Mouse (Mus musculus) midbrain, embryonic 10.5 days (tissue): ENCODE data around the gene Hoxd3. TPM values are rescaled to one million over a fixed set of nuclear protein-coding genes. Genes with fewer than 3 reads are reported as not detected.

ENCODE experiments used
- DNase-seq: peaks from one replicate; pipeline ENCODE4 v3.0.0-alpha.2; 2017; ENCODE audit warnings: low spot score
- H3K27ac ChIP-seq: fragments of 300-500 bp; sonication (generic); replicated peaks from 2 replicates; pipeline ENCODE4 v1.5.1; 2016; ENCODE audit warnings: mild to moderate bottlenecking
- H3K27me3 ChIP-seq: fragments of 300-500 bp; sonication (generic); 2 replicates; pipeline ENCODE4 v1.6.1; 2016; ENCODE audit warnings: low read depth, mild to moderate bottlenecking; ENCODE audit not compliant: poor library complexity, severe bottlenecking
- H3K36me3 ChIP-seq: fragments of 300-500 bp; sonication (generic); 2 replicates; pipeline ENCODE4 v1.6.1; 2016; ENCODE audit warnings: mild to moderate bottlenecking, moderate library complexity
- H3K4me1 ChIP-seq: fragments of 300-500 bp; sonication (generic); 2 replicates; pipeline ENCODE4 v1.6.1; 2016
- H3K4me3 ChIP-seq: fragments of 300-500 bp; sonication (generic); 2 replicates; pipeline ENCODE4 v1.5.1; 2016; ENCODE audit warnings: mild to moderate bottlenecking, moderate library complexity
- H3K9me3 ChIP-seq: fragments of 300-500 bp; sonication (generic); replicated peaks from 2 replicates; pipeline ENCODE4 v1.6.1; 2016; ENCODE audit warnings: mild to moderate bottlenecking
- WGBS: fragments of 180-500 bp; shearing (Covaris S2); methylation state at CpG from one replicate; pipeline ENCODE4 v1.1.7; 2016; 5-methylcytosine and 5-hydroxymethylcytosine counted together
- polyA plus RNA-seq: library from polyadenylated mRNA; unstranded; fragments of >200 nt; fragmentation: Nextera tagmentation; extraction: Ambion mirVana; gene quantifications from 2 replicates; pipeline ENCODE4 v1.2.1, GENCODE M21; 2016

The Hoxd3 gene
- polyA plus RNA-seq, 1 experiment from 2014 or later = 0.06 TPM

DNA sequence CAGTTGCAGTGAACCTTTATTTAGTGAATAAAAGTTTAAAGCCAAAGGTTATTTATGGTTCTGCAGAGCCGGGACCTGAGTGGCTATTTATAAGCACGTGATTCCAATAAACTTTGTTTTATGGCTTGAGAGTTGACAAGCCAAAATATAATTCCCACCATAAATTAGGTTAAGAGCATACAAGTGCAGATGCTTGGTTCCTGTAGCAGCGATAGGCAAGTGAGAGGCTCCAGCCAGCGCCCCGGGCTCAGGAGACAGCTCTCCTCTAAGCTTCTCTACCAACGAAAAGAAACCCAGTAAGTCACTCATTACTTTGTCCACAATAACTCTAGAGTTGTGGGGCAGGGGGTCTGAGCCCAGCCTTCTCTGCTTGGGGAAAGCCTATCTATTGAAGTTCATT lies 10.2 kb downstream of the Hoxd3 start:
- no peaks in the 10 kb centered on the region for H3K4me1 ChIP-seq
- no peaks in the 10 kb centered on the region for H3K9me3 ChIP-seq
- peak; percentile 25 for DNase-seq
- 6% methylated on average over 6 of the region's 6 CpGs for WGBS
- H3K27me3 ChIP-seq = peaks cover 100% of the 10 kb centered on the region
- H3K27ac ChIP-seq = no peak overlapping the region
- H3K36me3 ChIP-seq = no peaks in the 10 kb centered on the region
- no peak overlapping the region for H3K4me3 ChIP-seq

DNA sequence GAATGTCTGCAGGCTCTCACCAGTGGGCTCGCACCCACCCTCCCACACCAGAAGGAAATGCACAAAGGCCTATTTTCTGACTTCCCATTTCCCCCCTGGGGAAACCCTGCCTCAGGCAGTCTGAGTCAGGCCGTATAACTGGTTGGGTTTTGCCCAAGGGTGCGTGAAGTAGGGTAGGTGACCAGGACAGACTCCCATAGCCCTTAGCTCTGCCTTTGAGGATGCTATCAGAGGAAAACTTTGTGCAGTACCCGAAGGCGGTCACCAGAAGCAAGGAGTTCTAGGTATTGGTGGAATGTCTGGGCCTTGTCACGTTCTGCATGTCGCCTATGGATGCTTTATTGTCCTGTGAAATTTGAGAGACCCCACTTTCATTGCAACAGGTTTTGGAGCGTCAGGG lies 11.2 kb downstream of the Hoxd3 start:
- H3K9me3 ChIP-seq = no peaks in the 10 kb centered on the region
- peaks cover 100% of the 10 kb centered on the region for H3K27me3 ChIP-seq
- no peak overlapping the region for H3K27ac ChIP-seq
- H3K4me1 ChIP-seq = peaks cover 9% of the 10 kb centered on the region
- H3K36me3 ChIP-seq = no peaks in the 10 kb centered on the region
- no peak for DNase-seq
- WGBS = 2% methylated on average over 8 of the region's 8 CpGs
- H3K4me3 ChIP-seq = no peak overlapping the region

GRCm38 (mm10) chr2:74724244-74725015 lies 12.7 kb downstream of the Hoxd3 start:
- Histone ChIP-seq H3K36me3 (no peaks in the 10 kb centered on the region), H3K4me3 (no peak overlapping the region), H3K27me3 (peaks cover 100% of the 10 kb centered on the region), H3K27ac (no peak overlapping the region), H3K4me1 (peaks cover 9% of the 10 kb centered on the region), H3K9me3 (no peaks in the 10 kb centered on the region)
- DNase-seq = peak; percentile 28
- 5% methylated on average over 7 of the region's 7 CpGs for WGBS

DNA sequence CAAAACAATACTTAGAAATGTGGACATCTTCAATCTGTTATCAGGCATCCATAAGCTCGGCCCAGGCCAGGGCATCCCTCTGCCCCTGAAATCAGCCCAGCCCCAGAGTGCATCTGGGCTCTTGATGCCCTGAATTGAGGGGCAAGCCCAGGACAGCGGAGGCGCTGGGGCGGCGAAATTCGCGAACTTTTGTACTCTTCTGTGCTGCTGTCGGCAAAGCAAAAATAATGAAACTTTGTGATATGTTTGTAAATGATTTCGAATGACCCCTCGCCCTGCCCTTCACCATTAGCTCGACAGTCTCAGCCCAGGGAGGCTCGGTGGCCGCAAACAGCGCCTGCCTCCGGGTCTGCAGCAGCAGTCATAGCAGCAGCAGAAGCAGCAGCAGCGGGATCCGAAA lies 13.4 kb downstream of the Hoxd3 start:
- H3K27ac ChIP-seq = no peak overlapping the region
- H3K36me3 ChIP-seq = no peaks in the 10 kb centered on the region
- peak; percentile 52 for DNase-seq
- 1% methylated on average over 17 of the region's 17 CpGs for WGBS
- peaks cover 100% of the 10 kb centered on the region for H3K27me3 ChIP-seq
- no peaks in the 10 kb centered on the region for H3K9me3 ChIP-seq
- no peak overlapping the region for H3K4me3 ChIP-seq
- peaks cover 9% of the 10 kb centered on the region for H3K4me1 ChIP-seq

GRCm38 (mm10) chr2:74726551-74726950 lies 14.8 kb downstream of the Hoxd3 start, which contains the start of gene Gm28230:
Gene Gm28230 (plus strand): TSS chr2:74726728.
- H3K4me3 ChIP-seq = peak within 1 kb of the TSS; percentile 37
- no peak within 1 kb of the TSS for H3K27ac ChIP-seq
- no peak for DNase-seq
- H3K9me3 ChIP-seq = no peaks in the 10 kb centered on the region
- WGBS = 6% methylated on average over 5 of the region's 5 CpGs
- no peaks in the 10 kb centered on the region for H3K36me3 ChIP-seq
- H3K27me3 ChIP-seq = peaks cover 100% of the 10 kb centered on the region
- H3K4me1 ChIP-seq = peaks cover 9% of the 10 kb centered on the region

DNA sequence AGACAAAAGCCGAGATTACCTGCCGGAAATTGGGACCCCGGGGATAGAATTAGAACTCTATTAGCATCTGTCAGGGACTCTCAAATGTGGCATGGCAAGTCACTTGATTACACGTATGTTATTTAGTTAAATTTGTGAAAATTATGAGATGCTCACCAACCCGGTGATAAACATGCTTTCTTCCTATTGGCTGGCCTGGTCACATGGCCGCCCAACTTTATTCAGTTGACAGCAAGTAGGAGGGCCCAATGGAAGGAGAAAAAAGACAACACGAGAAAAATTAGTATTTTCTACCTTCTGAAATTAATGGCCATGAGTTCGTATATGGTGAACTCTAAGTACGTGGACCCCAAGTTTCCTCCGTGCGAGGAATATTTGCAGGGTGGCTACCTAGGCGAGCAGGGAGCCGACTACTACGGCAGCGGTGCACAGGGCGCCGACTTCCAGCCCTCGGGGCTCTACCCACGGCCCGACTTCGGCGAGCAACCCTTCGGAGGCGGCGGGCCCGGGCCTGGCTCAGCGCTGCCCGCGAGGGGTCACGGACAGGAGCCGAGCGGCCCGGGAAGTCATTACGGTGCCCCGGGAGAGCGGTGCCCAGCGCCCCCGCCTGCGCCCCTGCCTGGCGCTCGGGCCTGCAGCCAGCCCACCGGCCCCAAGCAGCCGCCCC lies 15.4 kb downstream of the Hoxd3 start:
- Histone ChIP-seq H3K27me3 (peaks cover 100% of the 10 kb centered on the region), H3K9me3 (no peaks in the 10 kb centered on the region), H3K4me3 (peak overlapping the region; percentile 37), H3K36me3 (no peaks in the 10 kb centered on the region), H3K4me1 (peaks cover 9% of the 10 kb centered on the region), H3K27ac (no peak overlapping the region)
- under 1% methylated on average over 42 of the region's 43 CpGs for WGBS
- no peak for DNase-seq

- no peaks in the 10 kb centered on the region for H3K9me3 ChIP-seq
- peaks cover 11% of the 10 kb centered on the region for H3K4me1 ChIP-seq
- no peaks in the 10 kb centered on the region for H3K36me3 ChIP-seq
- H3K27ac ChIP-seq = no peak overlapping the region
- WGBS = 1% methylated on average over 25 of the region's 25 CpGs
- peaks cover 100% of the 10 kb centered on the region for H3K27me3 ChIP-seq
- peak overlapping the region; percentile 37 for H3K4me3 ChIP-seq
- DNase-seq = no peak
Measured at GRCm38 (mm10) chr2:74727640-74728302, 16.0 kb downstream of the Hoxd3 start.

DNA sequence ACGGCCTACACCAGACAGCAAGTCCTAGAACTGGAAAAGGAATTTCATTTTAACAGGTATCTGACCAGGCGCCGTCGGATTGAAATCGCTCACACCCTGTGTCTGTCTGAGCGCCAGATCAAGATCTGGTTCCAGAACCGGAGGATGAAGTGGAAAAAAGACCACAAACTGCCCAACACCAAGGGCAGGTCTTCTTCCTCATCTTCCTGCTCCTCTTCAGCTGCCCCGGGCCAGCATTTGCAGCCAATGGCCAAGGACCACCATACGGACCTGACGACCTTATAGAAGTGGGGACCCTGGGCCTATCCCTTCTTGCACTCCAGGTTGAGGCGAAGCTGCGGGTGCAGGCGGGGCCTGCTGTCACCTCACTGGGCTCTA lies 16.6 kb downstream of the Hoxd3 start:
- H3K9me3 ChIP-seq = no peaks in the 10 kb centered on the region
- H3K4me3 ChIP-seq = no peak overlapping the region
- peaks cover 100% of the 10 kb centered on the region for H3K27me3 ChIP-seq
- DNase-seq = no peak
- no peak overlapping the region for H3K27ac ChIP-seq
- 1% methylated on average over 13 of the region's 13 CpGs for WGBS
- no peaks in the 10 kb centered on the region for H3K36me3 ChIP-seq
- peaks cover 15% of the 10 kb centered on the region for H3K4me1 ChIP-seq

GRCm38 (mm10) chr2:74730331-74730730 lies 18.6 kb downstream of the Hoxd3 start:
- Histone ChIP-seq H3K27me3 (peaks cover 100% of the 10 kb centered on the region), H3K27ac (no peak overlapping the region), H3K36me3 (no peaks in the 10 kb centered on the region), H3K4me3 (no peak overlapping the region), H3K4me1 (peaks cover 15% of the 10 kb centered on the region), H3K9me3 (no peaks in the 10 kb centered on the region)
- DNase-seq = no peak
- 2% methylated on average over 8 of the region's 8 CpGs for WGBS

- no peak for DNase-seq
- H3K27ac ChIP-seq = no peak overlapping the region
Measured at GRCm38 (mm10) chr2:74731055-74731454, 19.3 kb downstream of the Hoxd3 start.

GRCm38 (mm10) chr2:74731799-74732512 lies 20.2 kb downstream of the Hoxd3 start:
- no peaks in the 10 kb centered on the region for H3K9me3 ChIP-seq
- DNase-seq = no peak

More at GRCm38 (mm10) chr2:74731055-74731454, 19.3 kb downstream of the Hoxd3 start:
- no peaks in the 10 kb centered on the region for H3K9me3 ChIP-seq
- H3K4me3 ChIP-seq = no peak overlapping the region
- peaks cover 100% of the 10 kb centered on the region for H3K27me3 ChIP-seq
- no peaks in the 10 kb centered on the region for H3K36me3 ChIP-seq
- H3K4me1 ChIP-seq = peaks cover 18% of the 10 kb centered on the region

DNA sequence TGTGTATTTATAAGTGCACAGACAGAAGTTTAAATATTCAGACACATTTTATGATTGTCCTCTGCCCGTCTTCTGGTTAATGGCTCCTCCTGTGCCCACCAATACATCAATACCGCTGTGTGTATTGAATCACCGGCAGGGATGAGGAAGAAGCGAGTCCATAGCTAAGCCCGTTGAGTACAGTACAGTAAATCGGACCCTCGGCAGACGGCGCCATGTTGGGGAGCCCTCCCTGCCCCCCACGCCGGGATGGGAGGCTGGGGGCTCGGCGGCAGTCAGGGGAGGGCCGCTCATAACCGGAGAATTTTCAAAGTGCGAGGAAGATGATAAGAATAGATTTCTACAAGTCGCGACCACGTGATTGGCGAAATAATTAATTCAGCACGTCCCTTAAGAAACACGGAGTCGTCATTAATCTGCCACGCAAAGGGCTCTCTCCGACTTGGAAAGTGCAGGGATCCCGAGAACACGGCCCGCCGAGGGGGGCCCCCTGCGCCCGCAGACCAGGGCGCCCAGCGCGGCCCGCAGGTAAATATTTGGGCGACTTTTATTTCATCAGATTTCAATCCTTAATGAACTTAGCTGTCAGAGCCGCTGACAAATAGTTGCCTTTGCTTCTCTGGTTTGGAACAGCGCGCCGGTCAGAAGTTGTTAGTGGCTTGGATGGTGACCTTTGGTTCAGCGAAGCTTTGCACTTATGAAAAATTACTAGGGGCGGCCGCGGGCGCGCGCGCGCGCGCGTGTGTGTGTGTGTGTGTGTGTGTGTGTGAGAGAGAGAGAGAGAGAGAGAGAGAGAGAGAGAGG lies 21.0 kb downstream of the Hoxd3 start:
- under 1% methylated on average over 52 of the region's 52 CpGs for WGBS
- peaks cover 100% of the 10 kb centered on the region for H3K27me3 ChIP-seq
- no peak overlapping the region for H3K27ac ChIP-seq
- peaks cover 14% of the 10 kb centered on the region; the same call in 1 of the 2 replicates for H3K4me1 ChIP-seq
- no peaks in the 10 kb centered on the region for H3K36me3 ChIP-seq
- no peak overlapping the region for H3K4me3 ChIP-seq
- peak; percentile 51 for DNase-seq
- no peaks in the 10 kb centered on the region for H3K9me3 ChIP-seq

More at GRCm38 (mm10) chr2:74731799-74732512, 20.2 kb downstream of the Hoxd3 start:
- H3K27me3 ChIP-seq = peaks cover 100% of the 10 kb centered on the region
- H3K36me3 ChIP-seq = no peaks in the 10 kb centered on the region
- peaks cover 21% of the 10 kb centered on the region for H3K4me1 ChIP-seq
- no peak overlapping the region for H3K4me3 ChIP-seq
- 2% methylated on average over 9 of the region's 9 CpGs for WGBS
- H3K27ac ChIP-seq = no peak overlapping the region
